Mouse (Mus musculus): ENCODE data around the gene Alkbh5. TPM values are rescaled to one million over a fixed set of nuclear protein-coding genes. Genes with fewer than 3 reads are reported as not detected.
A peak's percentile ranks its signal among the peaks of the same experiment; 100 is the strongest.
"Not testable (repeated sequence)": the region's sequence is repeated elsewhere in the genome, so short reads cannot be mapped to it uniquely, and the experiment has no call there.

Alkbh5 gene
- polyA plus RNA-seq, 1 experiment from 2014 or later = 33.9 TPM

- Histone ChIP-seq H3K4me2 (peak overlapping the region; percentile 99), H3K4me3 (ENCODE audit: low read depth, low read length) (peak overlapping the region; percentile 92), H3K9me3 (ENCODE audit: control insufficient read depth, low read length) (no peaks in the 10 kb centered on the region), H3K27ac (ENCODE audit: low read depth, low read length) (no peak overlapping the region), H3K27me3 (ENCODE audit: control insufficient read depth, insufficient read depth, low read length) (no peaks in the 10 kb centered on the region), H3K9ac (ENCODE audit: low read length) (peak overlapping the region; percentile 91), H3K4me1 (ENCODE audit: control insufficient read depth, insufficient read depth, low read length) (peaks cover 29% of the 10 kb centered on the region), H3K36me3 (ENCODE audit: control insufficient read depth, insufficient read depth, low read length) (peaks cover 5% of the 10 kb centered on the region; the same call in 1 of the 2 replicates)
- DNase-seq (ENCODE audit: low spot score, missing footprints) = no peak
- WGBS = 10% methylated on average over 2 of the region's 2 CpGs
- ATAC-seq (ENCODE audit: low FRiP score) = no peak
Observed at GRCm38 (mm10) chr11:60539540-60539939, 3.4 kb downstream of the Alkbh5 start.

GRCm38 (mm10) chr11:60540002-60540610 is 3.9 kb downstream of the Alkbh5 start:
- DNase-seq (ENCODE audit: low spot score, missing footprints) (peak; percentile 86), ATAC-seq (ENCODE audit: low FRiP score) (no peak)
- peak overlapping the region; percentile 92 for H3K4me3 ChIP-seq (ENCODE audit: low read depth, low read length)
- no peak overlapping the region for H3K27ac ChIP-seq (ENCODE audit: low read depth, low read length)
- no peaks in the 10 kb centered on the region for H3K27me3 ChIP-seq (ENCODE audit: control insufficient read depth, insufficient read depth, low read length)
- peak overlapping the region; percentile 64 for H3K9ac ChIP-seq (ENCODE audit: low read length)
- no peaks in the 10 kb centered on the region for H3K9me3 ChIP-seq (ENCODE audit: control insufficient read depth, low read length)
- H3K4me1 ChIP-seq (ENCODE audit: control insufficient read depth, insufficient read depth, low read length) = peaks cover 30% of the 10 kb centered on the region
- H3K36me3 ChIP-seq (ENCODE audit: control insufficient read depth, insufficient read depth, low read length) = peaks cover 5% of the 10 kb centered on the region; the same call in 1 of the 2 replicates
- 22% methylated on average over 4 of the region's 4 CpGs for WGBS
- H3K4me2 ChIP-seq = peak overlapping the region; percentile 99

GRCm38 (mm10) chr11:60540761-60541160 is 4.6 kb downstream of the Alkbh5 start:
- Histone ChIP-seq H3K9me3 (ENCODE audit: control insufficient read depth, low read length) (no peaks in the 10 kb centered on the region), H3K27ac (ENCODE audit: low read depth, low read length) (no peak overlapping the region), H3K4me2 (peak overlapping the region; percentile 99), H3K36me3 (ENCODE audit: control insufficient read depth, insufficient read depth, low read length) (peaks cover 5% of the 10 kb centered on the region; the same call in 1 of the 2 replicates), H3K4me1 (ENCODE audit: control insufficient read depth, insufficient read depth, low read length) (peaks cover 31% of the 10 kb centered on the region), H3K27me3 (ENCODE audit: control insufficient read depth, insufficient read depth, low read length) (no peaks in the 10 kb centered on the region), H3K9ac (ENCODE audit: low read length) (peak overlapping the region; percentile 64), H3K4me3 (ENCODE audit: low read depth, low read length) (peak overlapping the region; percentile 92)
- DNase-seq (ENCODE audit: low spot score, missing footprints) (peak; percentile 83), ATAC-seq (ENCODE audit: low FRiP score) (no peak)
- 71% methylated on average over 2 of the region's 2 CpGs for WGBS

GRCm38 (mm10) chr11:60541831-60542230 is 5.7 kb downstream of the Alkbh5 start:
- 85% methylated on average over 6 of the region's 6 CpGs for WGBS
- Histone ChIP-seq H3K27ac (ENCODE audit: low read depth, low read length) (no peak overlapping the region), H3K4me3 (ENCODE audit: low read depth, low read length) (no peak overlapping the region), H3K9ac (ENCODE audit: low read length) (no peak overlapping the region), H3K4me1 (ENCODE audit: control insufficient read depth, insufficient read depth, low read length) (peaks cover 22% of the 10 kb centered on the region), H3K9me3 (ENCODE audit: control insufficient read depth, low read length) (no peaks in the 10 kb centered on the region), H3K4me2 (no peak overlapping the region), H3K27me3 (ENCODE audit: control insufficient read depth, insufficient read depth, low read length) (no peaks in the 10 kb centered on the region), H3K36me3 (ENCODE audit: control insufficient read depth, insufficient read depth, low read length) (peaks cover 5% of the 10 kb centered on the region; the same call in 1 of the 2 replicates)
- no peak for ATAC-seq (ENCODE audit: low FRiP score)
- peak; percentile 73 for DNase-seq (ENCODE audit: low spot score, missing footprints)

- not testable (repeated sequence) for H3K27me3 ChIP-seq (ENCODE audit: control insufficient read depth, insufficient read depth, low read length); H3K4me3 ChIP-seq (ENCODE audit: low read depth, low read length); H3K9me3 ChIP-seq (ENCODE audit: control insufficient read depth, low read length); H3K4me2 ChIP-seq; H3K27ac ChIP-seq (ENCODE audit: low read depth, low read length); ATAC-seq (ENCODE audit: low FRiP score); H3K9ac ChIP-seq (ENCODE audit: low read length); H3K36me3 ChIP-seq (ENCODE audit: control insufficient read depth, insufficient read depth, low read length)
- H3K4me1 ChIP-seq (ENCODE audit: control insufficient read depth, insufficient read depth, low read length) = peaks cover 22% of the 10 kb centered on the region
- peak; percentile 51 for DNase-seq (ENCODE audit: low spot score, missing footprints)
- WGBS = 91% methylated on average over 5 of the region's 5 CpGs
Observed at GRCm38 (mm10) chr11:60543211-60543610, 7.0 kb downstream of the Alkbh5 start.

- Histone ChIP-seq H3K27ac (ENCODE audit: low read depth, low read length) (no peak overlapping the region), H3K9ac (ENCODE audit: low read length) (no peak overlapping the region), H3K4me2 (no peak overlapping the region), H3K4me1 (ENCODE audit: control insufficient read depth, insufficient read depth, low read length) (peaks cover 15% of the 10 kb centered on the region), H3K27me3 (ENCODE audit: control insufficient read depth, insufficient read depth, low read length) (no peaks in the 10 kb centered on the region), H3K36me3 (ENCODE audit: control insufficient read depth, insufficient read depth, low read length) (peaks cover 11% of the 10 kb centered on the region; the same call in 1 of the 2 replicates), H3K9me3 (ENCODE audit: control insufficient read depth, low read length) (no peaks in the 10 kb centered on the region), H3K4me3 (ENCODE audit: low read depth, low read length) (no peak overlapping the region)
- no peak for ATAC-seq (ENCODE audit: low FRiP score)
- DNase-seq (ENCODE audit: low spot score, missing footprints) = peak; percentile 28
- WGBS = 92% methylated on average over 4 of the region's 4 CpGs
Observed at GRCm38 (mm10) chr11:60545433-60545832, 9.3 kb downstream of the Alkbh5 start.

- H3K4me2 ChIP-seq = no peak overlapping the region
- peaks cover 6% of the 10 kb centered on the region for H3K4me1 ChIP-seq (ENCODE audit: control insufficient read depth, insufficient read depth, low read length)
- H3K27ac ChIP-seq (ENCODE audit: low read depth, low read length) = no peak overlapping the region
- peaks cover 11% of the 10 kb centered on the region; the same call in 1 of the 2 replicates for H3K36me3 ChIP-seq (ENCODE audit: control insufficient read depth, insufficient read depth, low read length)
- H3K9me3 ChIP-seq (ENCODE audit: control insufficient read depth, low read length) = no peaks in the 10 kb centered on the region
- no peak overlapping the region for H3K4me3 ChIP-seq (ENCODE audit: low read depth, low read length)
- no peaks in the 10 kb centered on the region for H3K27me3 ChIP-seq (ENCODE audit: control insufficient read depth, insufficient read depth, low read length)
- ATAC-seq (ENCODE audit: low FRiP score) (no peak), DNase-seq (ENCODE audit: low spot score, missing footprints) (peak; percentile 23)
- 93% methylated on average over 3 of the region's 3 CpGs for whole genome bisulfite sequencing
- no peak overlapping the region for H3K9ac ChIP-seq (ENCODE audit: low read length)
Observed at GRCm38 (mm10) chr11:60548112-60548511, 11.9 kb downstream of the Alkbh5 start.

- peaks cover 36% of the 10 kb centered on the region for H3K36me3 ChIP-seq (ENCODE audit: control insufficient read depth, insufficient read depth, low read length)
- H3K4me3 ChIP-seq (ENCODE audit: low read depth, low read length) = no peak overlapping the region
- H3K4me1 ChIP-seq (ENCODE audit: control insufficient read depth, insufficient read depth, low read length) = no peaks in the 10 kb centered on the region
- no peaks in the 10 kb centered on the region for H3K27me3 ChIP-seq (ENCODE audit: control insufficient read depth, insufficient read depth, low read length)
- no peaks in the 10 kb centered on the region for H3K9me3 ChIP-seq (ENCODE audit: control insufficient read depth, low read length)
- no peak for ATAC-seq (ENCODE audit: low FRiP score)
- no peak overlapping the region for H3K4me2 ChIP-seq
- no peak overlapping the region for H3K27ac ChIP-seq (ENCODE audit: low read depth, low read length)
- H3K9ac ChIP-seq (ENCODE audit: low read length) = no peak overlapping the region
- DNase-seq (ENCODE audit: low spot score, missing footprints) = peak; percentile 69
Observed at GRCm38 (mm10) chr11:60553091-60553490, 16.9 kb downstream of the Alkbh5 start.

- Histone ChIP-seq H3K4me2 (no peak overlapping the region), H3K4me1 (ENCODE audit: control insufficient read depth, insufficient read depth, low read length) (no peaks in the 10 kb centered on the region), H3K9me3 (ENCODE audit: control insufficient read depth, low read length) (no peaks in the 10 kb centered on the region), H3K4me3 (ENCODE audit: low read depth, low read length) (no peak overlapping the region), H3K27ac (ENCODE audit: low read depth, low read length) (no peak overlapping the region), H3K9ac (ENCODE audit: low read length) (no peak overlapping the region), H3K27me3 (ENCODE audit: control insufficient read depth, insufficient read depth, low read length) (no peaks in the 10 kb centered on the region), H3K36me3 (ENCODE audit: control insufficient read depth, insufficient read depth, low read length) (peaks cover 28% of the 10 kb centered on the region)
- ATAC-seq (ENCODE audit: low FRiP score) (no peak), DNase-seq (ENCODE audit: low spot score, missing footprints) (no peak)
- 93% methylated on average over 3 of the region's 3 CpGs for WGBS
Observed at GRCm38 (mm10) chr11:60557675-60558074, 21.5 kb downstream of the Alkbh5 start.
